Mouse (Mus musculus) forebrain, embryonic 14.5 days (tissue): ENCODE data around the gene Ttc28. TPM values are rescaled to one million over a fixed set of nuclear protein-coding genes. Genes with fewer than 3 reads are reported as not detected.
A peak's percentile ranks its signal among the peaks of the same experiment; 100 is the strongest.

Experiments used
- ATAC-seq: fragments of 200-750 bp; cut with Nextera tagmentation; 2 replicates; pipeline ENCODE4 v1.8.0; 2017; ENCODE audit warnings: mild to moderate bottlenecking, moderate library complexity
- DNase-seq: peaks from one replicate; pipeline ENCODE4 v3.0.0-alpha.2; 2015; ENCODE audit warnings: low spot score
- H3K27ac ChIP-seq: fragments of 300-500 bp; sonication (generic); 2 replicates; pipeline ENCODE4 v1.5.1; 2014; ENCODE audit warnings: low read depth, mild to moderate bottlenecking, control low read depth, low read length, moderate library complexity
- H3K27me3 ChIP-seq: fragments of 300-500 bp; sonication (generic); replicated peaks from 2 replicates; pipeline ENCODE4 v1.6.1; 2014; ENCODE audit warnings: low read length, control low read depth, mixed read lengths; ENCODE audit not compliant: control insufficient read depth, insufficient read depth
- H3K36me3 ChIP-seq: fragments of 300-500 bp; sonication (generic); 2 replicates; pipeline ENCODE4 v1.6.1; 2014; ENCODE audit warnings: low read length, control low read depth; ENCODE audit not compliant: control insufficient read depth, insufficient read depth
- H3K4me1 ChIP-seq: fragments of 300-500 bp; sonication (generic); 2 replicates; pipeline ENCODE4 v1.6.1; 2014; ENCODE audit warnings: antibody characterized with exemption, low read length, control low read depth; ENCODE audit not compliant: control insufficient read depth, insufficient read depth
- H3K4me2 ChIP-seq: fragments of 300-500 bp; sonication (generic); 2 replicates; pipeline ENCODE4 v1.6.1; 2014; ENCODE audit warnings: mild to moderate bottlenecking, control low read depth, low read length
- H3K4me3 ChIP-seq: fragments of 300-500 bp; sonication (generic); 2 replicates; pipeline ENCODE4 v1.5.1; 2014; ENCODE audit warnings: low read depth, low read length, control low read depth
- H3K9ac ChIP-seq: fragments of 300-500 bp; sonication (generic); 2 replicates; pipeline ENCODE4 v1.6.1; 2014; ENCODE audit warnings: mild to moderate bottlenecking, low read length, control low read depth, moderate library complexity
- H3K9me3 ChIP-seq: fragments of 300-500 bp; sonication (generic); replicated peaks from 2 replicates; pipeline ENCODE4 v1.6.1; 2016; ENCODE audit warnings: low read length, control low read depth, mixed read lengths; ENCODE audit not compliant: control insufficient read depth
- WGBS: fragments of 180-500 bp; shearing (Covaris S2); extraction: QIAGEN DNeasy Blood & Tissue Kit; methylation state at CpG from one replicate; pipeline ENCODE4 v1.1.7; 2014; 5-methylcytosine and 5-hydroxymethylcytosine counted together
- polyA plus RNA-seq: library from polyadenylated mRNA; unstranded; fragments of >200 nt; fragmentation: Nextera tagmentation; extraction: Ambion mirVana; gene quantifications from 2 replicates; pipeline ENCODE4 v1.2.1, GENCODE M21; 2014

The Ttc28 gene
- polyA plus RNA-seq, 1 experiment from 2014 or later: 29.0 TPM

DNA sequence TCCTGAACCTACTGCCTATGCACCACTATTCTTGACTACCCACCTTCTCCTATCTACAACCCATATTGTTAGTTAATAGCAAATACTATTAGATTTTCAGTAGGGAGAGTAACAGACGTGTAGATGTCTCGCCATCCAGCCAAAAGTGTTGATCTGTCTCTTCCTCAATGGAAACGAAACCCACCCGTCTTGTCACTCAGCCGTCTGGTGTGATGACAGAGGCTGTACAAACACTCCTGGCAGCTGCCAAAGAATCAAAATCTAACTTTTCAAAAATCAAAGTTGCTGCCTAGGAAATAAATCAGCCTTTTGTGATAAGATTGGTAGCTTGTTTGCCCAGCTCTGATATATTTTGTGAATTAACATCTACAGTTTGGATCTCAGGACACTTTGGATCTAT lies 123.6 kb downstream of the Ttc28 start:
- Histone ChIP-seq H3K9ac (no peak overlapping the region), H3K4me1 (peaks cover 32% of the 10 kb centered on the region), H3K27me3 (no peaks in the 10 kb centered on the region), H3K36me3 (no peaks in the 10 kb centered on the region), H3K9me3 (no peaks in the 10 kb centered on the region), H3K4me2 (no peak overlapping the region), H3K4me3 (no peak overlapping the region), H3K27ac (peak overlapping the region; percentile 58; the same call in 1 of the 2 replicates)
- peak; percentile 60; the same call in 1 of the 2 replicates for ATAC-seq
- 71% methylated on average over 5 of the region's 5 CpGs for WGBS
- peak; percentile 68 for DNase-seq

- no peak overlapping the region for H3K4me3 ChIP-seq
- H3K36me3 ChIP-seq: no peaks in the 10 kb centered on the region
- peaks cover 30% of the 10 kb centered on the region for H3K4me1 ChIP-seq
- H3K9me3 ChIP-seq: no peaks in the 10 kb centered on the region
- DNase-seq: no peak
- 66% methylated on average over 9 of the region's 9 CpGs for WGBS
- no peak overlapping the region for H3K4me2 ChIP-seq
- H3K27me3 ChIP-seq: no peaks in the 10 kb centered on the region
- H3K27ac ChIP-seq: peak overlapping the region; percentile 40; the same call in 1 of the 2 replicates
- no peak; the same call in 1 of the 2 replicates for ATAC-seq
- H3K9ac ChIP-seq: no peak overlapping the region
These were observed 124.1 kb downstream of the Ttc28 start for GRCm38 (mm10) chr5:111003750-111004149.

DNA sequence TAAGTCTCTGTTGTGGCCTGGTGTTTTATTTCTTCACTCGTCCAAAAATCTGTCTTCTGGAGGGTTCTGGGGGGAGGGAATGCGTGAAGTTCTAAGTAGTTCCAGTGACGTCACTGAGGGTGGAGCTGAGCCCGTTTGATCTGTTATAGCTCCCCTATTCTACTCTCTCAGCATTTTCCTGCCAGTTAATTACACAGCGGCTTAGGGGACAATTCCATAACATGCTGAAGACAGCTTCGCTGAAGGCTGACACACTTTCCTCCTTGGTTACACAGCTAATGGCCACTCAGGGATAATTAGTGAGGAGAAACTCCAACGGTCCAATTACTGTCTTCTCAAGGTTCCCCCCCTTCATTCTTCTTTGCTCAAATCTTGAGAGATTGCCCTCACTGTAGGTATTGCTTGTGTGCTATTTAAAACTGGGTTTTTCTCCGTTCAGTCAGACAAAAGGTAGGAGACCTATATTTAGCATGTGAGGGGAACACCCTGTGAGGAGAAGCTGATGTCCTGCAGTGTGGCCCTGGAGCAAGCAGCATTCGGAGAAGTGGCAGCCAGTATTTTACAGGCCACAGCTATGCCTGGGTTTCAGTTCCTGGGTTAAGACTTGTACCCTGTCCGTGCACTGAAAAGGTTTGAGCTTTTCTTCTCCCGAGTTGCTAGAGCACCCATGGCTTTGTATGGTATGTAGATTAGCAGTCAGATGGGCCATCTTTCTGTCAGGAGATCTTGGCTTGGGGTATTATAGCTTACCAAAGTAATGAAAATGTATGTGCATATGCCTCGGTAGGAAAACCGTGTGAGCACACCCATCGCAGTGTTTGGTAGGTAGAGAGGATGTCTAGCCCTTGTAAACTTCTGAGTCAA lies 126.9 kb downstream of the Ttc28 start:
- peaks cover 6% of the 10 kb centered on the region; the same call in 1 of the 2 replicates for H3K9me3 ChIP-seq
- no peak overlapping the region for H3K4me2 ChIP-seq
- peak overlapping the region; percentile 70; the same call in 1 of the 2 replicates for H3K27ac ChIP-seq
- no peak overlapping the region for H3K9ac ChIP-seq
- DNase-seq: peak; percentile 79
- no peak overlapping the region for H3K4me3 ChIP-seq
- no peaks in the 10 kb centered on the region for H3K36me3 ChIP-seq
- no peaks in the 10 kb centered on the region for H3K27me3 ChIP-seq
- WGBS: 18% methylated on average over 14 of the region's 14 CpGs
- peak; percentile 57 for ATAC-seq
- peaks cover 31% of the 10 kb centered on the region for H3K4me1 ChIP-seq

- peaks cover 35% of the 10 kb centered on the region for H3K4me1 ChIP-seq
These were observed 127.5 kb downstream of the Ttc28 start for GRCm38 (mm10) chr5:111007136-111007500.

GRCm38 (mm10) chr5:111007900-111008299 lies 128.3 kb downstream of the Ttc28 start:
- Histone ChIP-seq H3K27me3 (no peaks in the 10 kb centered on the region), H3K4me1 (peaks cover 39% of the 10 kb centered on the region), H3K4me3 (no peak overlapping the region), H3K9me3 (peaks cover 6% of the 10 kb centered on the region; the same call in 1 of the 2 replicates), H3K27ac (no peak overlapping the region), H3K4me2 (no peak overlapping the region), H3K9ac (no peak overlapping the region), H3K36me3 (no peaks in the 10 kb centered on the region)
- no peak for DNase-seq
- ATAC-seq: no peak
- 48% methylated on average over 8 of the region's 8 CpGs for WGBS

More at GRCm38 (mm10) chr5:111007136-111007500, 127.5 kb downstream of the Ttc28 start:
- Histone ChIP-seq H3K9me3 (peaks cover 6% of the 10 kb centered on the region; the same call in 1 of the 2 replicates), H3K4me2 (no peak overlapping the region), H3K9ac (no peak overlapping the region), H3K36me3 (no peaks in the 10 kb centered on the region), H3K27ac (peak overlapping the region; percentile 70; the same call in 1 of the 2 replicates), H3K27me3 (no peaks in the 10 kb centered on the region), H3K4me3 (no peak overlapping the region)
- DNase-seq (no peak), ATAC-seq (no peak)
- WGBS: 77% methylated on average over 7 of the region's 7 CpGs

GRCm38 (mm10) chr5:111008431-111008830 lies 128.8 kb downstream of the Ttc28 start:
- ATAC-seq (no peak), DNase-seq (no peak)
- Histone ChIP-seq H3K36me3 (no peaks in the 10 kb centered on the region), H3K9me3 (peaks cover 6% of the 10 kb centered on the region; the same call in 1 of the 2 replicates), H3K9ac (no peak overlapping the region), H3K4me2 (no peak overlapping the region), H3K27ac (no peak overlapping the region), H3K4me3 (no peak overlapping the region), H3K4me1 (peaks cover 41% of the 10 kb centered on the region), H3K27me3 (no peaks in the 10 kb centered on the region)
- WGBS: 80% methylated on average over 6 of the region's 6 CpGs

DNA sequence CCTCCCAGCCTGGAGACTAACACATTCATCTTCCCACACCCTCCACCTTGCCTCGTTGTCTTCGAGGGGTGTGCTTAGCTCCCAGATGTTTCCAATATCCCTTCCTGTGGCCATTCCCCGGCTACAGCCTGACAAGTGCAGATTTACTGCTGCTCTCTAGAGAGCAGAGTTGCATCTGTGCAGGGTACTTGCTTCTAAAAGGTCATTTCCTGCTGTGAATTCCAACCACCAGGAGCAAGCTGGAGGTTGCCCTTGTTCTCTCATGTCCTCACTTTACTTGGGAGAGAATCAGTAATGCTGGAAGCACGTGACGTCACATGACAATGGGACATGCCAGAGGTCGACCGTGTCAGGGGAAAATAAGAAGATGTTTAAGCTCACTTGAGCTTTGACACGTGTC lies 131.7 kb downstream of the Ttc28 start:
- no peak for DNase-seq
- H3K4me3 ChIP-seq: no peak overlapping the region
- H3K4me2 ChIP-seq: no peak overlapping the region
- H3K9ac ChIP-seq: no peak overlapping the region
- H3K4me1 ChIP-seq: peaks cover 42% of the 10 kb centered on the region
- H3K27ac ChIP-seq: no peak overlapping the region
- no peak for ATAC-seq
- no peaks in the 10 kb centered on the region for H3K27me3 ChIP-seq
- H3K36me3 ChIP-seq: no peaks in the 10 kb centered on the region
- 76% methylated on average over 8 of the region's 8 CpGs for WGBS
- H3K9me3 ChIP-seq: peaks cover 6% of the 10 kb centered on the region; the same call in 1 of the 2 replicates

GRCm38 (mm10) chr5:111012064-111012463 lies 132.5 kb downstream of the Ttc28 start:
- no peaks in the 10 kb centered on the region for H3K27me3 ChIP-seq
- H3K9ac ChIP-seq: no peak overlapping the region
- WGBS: 84% methylated on average over 11 of the region's 11 CpGs
- H3K4me3 ChIP-seq: no peak overlapping the region
- H3K4me1 ChIP-seq: peaks cover 35% of the 10 kb centered on the region
- H3K27ac ChIP-seq: no peak overlapping the region
- H3K9me3 ChIP-seq: peaks cover 6% of the 10 kb centered on the region; the same call in 1 of the 2 replicates
- no peak overlapping the region for H3K4me2 ChIP-seq
- DNase-seq: no peak
- ATAC-seq: no peak
- no peaks in the 10 kb centered on the region for H3K36me3 ChIP-seq

DNA sequence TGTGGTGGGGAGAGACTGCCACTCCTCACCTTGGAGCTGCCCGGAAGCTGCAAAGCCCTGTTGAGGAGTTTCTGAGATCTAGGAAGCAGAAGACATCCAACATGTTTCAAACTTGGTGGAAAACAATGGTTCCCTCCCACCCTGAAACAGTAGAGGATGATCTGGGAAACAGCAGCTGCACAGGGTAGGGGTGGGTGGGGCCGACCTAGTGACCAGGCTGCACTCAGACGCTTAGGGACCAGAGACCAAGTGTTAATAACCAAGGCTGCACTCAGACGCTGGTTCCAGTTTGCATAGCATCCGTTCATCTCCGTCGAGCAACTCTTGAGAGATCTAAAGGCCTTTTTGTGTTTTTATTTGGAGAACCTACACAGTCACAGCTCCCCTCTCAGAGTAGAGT lies 133.0 kb downstream of the Ttc28 start:
- no peak for ATAC-seq
- peaks cover 31% of the 10 kb centered on the region for H3K4me1 ChIP-seq
- no peak overlapping the region for H3K9ac ChIP-seq
- no peak overlapping the region for H3K4me2 ChIP-seq
- no peaks in the 10 kb centered on the region for H3K36me3 ChIP-seq
- peaks cover 6% of the 10 kb centered on the region; the same call in 1 of the 2 replicates for H3K9me3 ChIP-seq
- H3K27me3 ChIP-seq: no peaks in the 10 kb centered on the region
- DNase-seq: no peak
- no peak overlapping the region for H3K27ac ChIP-seq
- WGBS: 68% methylated on average over 7 of the region's 7 CpGs
- H3K4me3 ChIP-seq: no peak overlapping the region
